Mouse (Mus musculus) thymus, postnatal 0 days (tissue): ENCODE measurements around the gene Clec2l. TPM values are rescaled to one million over a fixed set of nuclear protein-coding genes. Genes with fewer than 3 reads are reported as not detected.
A peak's percentile ranks its signal among the peaks of the same experiment; 100 is the strongest.
"Not testable (repeated sequence)": the region's sequence is repeated elsewhere in the genome, so short reads cannot be mapped to it uniquely, and the experiment has no call there.

ENCODE experiments used
- DNase-seq: peaks from one replicate; pipeline ENCODE4 v3.0.0-alpha.2; 2015; ENCODE audit warnings: low spot score
- polyA plus RNA-seq: library from polyadenylated mRNA; unstranded; fragments of >200 nt; fragmentation: Nextera tagmentation; extraction: Ambion mirVana; gene quantifications from 2 replicates; pipeline ENCODE4 v1.2.1, GENCODE M21; 2015

Gene Clec2l
- polyA plus RNA-seq, 1 experiment from 2014 or later, result 0.27 TPM

- DNase-seq, result peak; percentile 14
Observed at GRCm38 (mm10) chr6:38669580-38669979, 6.7 kb downstream of the Clec2l start.

DNA sequence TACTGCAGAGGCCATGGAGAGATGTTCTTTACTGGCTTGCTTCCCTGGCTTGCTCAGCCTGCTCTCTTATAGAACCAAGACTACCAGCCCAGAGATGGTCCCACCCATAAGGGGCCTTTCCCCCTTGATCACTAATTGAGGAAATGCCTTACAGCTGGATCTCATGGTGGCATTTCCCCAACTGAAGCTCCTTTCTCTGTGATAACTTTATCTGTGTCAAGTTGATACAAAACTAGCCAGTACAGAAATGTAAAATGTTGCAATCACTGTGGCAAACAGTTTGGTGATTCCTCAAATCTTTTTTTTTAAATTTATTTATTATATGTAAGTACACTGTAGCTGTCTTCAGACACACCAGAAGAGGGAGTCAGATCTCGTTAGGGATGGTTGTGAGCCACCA, 7.6 kb downstream of the Clec2l start:
- DNase-seq, result not testable (repeated sequence)

GRCm38 (mm10) chr6:38671270-38671669, 8.4 kb downstream of the Clec2l start:
- no peak for DNase-seq

DNA sequence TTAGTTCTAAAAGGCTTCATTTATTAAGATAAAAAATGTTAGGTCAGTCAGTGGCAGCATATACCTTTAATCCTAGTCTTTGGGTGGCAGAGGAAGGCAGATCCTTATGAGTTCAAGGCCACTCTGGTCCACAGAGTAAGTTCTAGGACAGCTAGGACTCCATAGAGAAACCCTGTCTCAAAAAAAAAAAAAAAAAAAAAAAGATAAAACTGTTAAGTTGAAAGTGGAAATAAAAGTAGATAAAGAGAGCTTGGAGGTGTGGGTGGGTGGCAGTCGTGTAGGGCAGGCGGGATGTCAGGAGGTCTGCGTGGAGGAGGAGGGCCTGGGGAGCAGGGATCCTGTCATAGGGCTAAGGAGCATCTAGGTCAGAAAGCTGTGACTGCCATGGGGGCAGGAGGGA, 9.1 kb downstream of the Clec2l start:
- no peak for DNase-seq

- DNase-seq, result no peak
Observed at GRCm38 (mm10) chr6:38676217-38676616, 13.3 kb downstream of the Clec2l start.

- no peak for DNase-seq
Observed at GRCm38 (mm10) chr6:38676723-38677122, 13.9 kb downstream of the Clec2l start.

DNA sequence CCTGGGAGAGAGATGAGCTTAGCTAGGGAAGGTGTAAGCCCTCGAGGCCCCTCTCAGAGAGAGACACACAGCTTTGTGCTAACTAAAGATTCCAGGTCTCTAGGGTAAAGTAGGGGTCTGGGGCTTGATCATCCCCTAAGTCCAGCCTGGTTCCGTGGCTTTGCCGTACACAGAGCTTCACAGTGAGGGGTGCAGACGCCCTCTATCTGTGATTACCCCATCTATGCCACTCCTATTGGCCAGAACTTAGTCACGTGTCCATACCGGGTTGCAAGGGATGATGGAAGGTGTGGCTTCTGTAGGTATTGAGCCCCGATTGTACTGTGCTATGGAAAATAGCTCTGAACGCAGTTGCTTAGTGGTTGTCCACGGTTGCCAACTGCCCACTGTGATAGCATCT, 14.8 kb downstream of the Clec2l start:
- no peak for DNase-seq

DNA sequence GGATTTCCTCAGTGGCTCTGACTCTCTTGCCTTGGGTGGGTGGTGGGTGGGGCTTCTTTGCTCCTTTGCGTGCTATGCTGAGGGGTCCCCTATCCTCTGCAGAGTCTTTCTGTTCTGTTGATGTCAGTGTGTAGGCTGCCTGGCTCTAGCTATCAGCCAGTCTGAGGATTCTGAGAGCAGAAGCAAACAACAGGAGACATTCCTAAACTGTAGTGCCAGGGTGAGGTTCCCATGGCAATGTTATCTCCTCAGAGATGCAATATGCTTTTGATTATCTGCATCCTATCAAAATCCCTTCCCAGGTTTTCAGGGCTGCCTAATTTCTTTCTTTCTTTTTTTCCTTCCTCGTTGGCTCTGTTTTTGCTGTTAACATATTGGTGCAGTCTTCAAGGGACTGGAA, 19.7 kb downstream of the Clec2l start:
- no peak for DNase-seq

GRCm38 (mm10) chr6:38687216-38687615, 24.3 kb downstream of the Clec2l start:
- peak; percentile 21 for DNase-seq

DNA sequence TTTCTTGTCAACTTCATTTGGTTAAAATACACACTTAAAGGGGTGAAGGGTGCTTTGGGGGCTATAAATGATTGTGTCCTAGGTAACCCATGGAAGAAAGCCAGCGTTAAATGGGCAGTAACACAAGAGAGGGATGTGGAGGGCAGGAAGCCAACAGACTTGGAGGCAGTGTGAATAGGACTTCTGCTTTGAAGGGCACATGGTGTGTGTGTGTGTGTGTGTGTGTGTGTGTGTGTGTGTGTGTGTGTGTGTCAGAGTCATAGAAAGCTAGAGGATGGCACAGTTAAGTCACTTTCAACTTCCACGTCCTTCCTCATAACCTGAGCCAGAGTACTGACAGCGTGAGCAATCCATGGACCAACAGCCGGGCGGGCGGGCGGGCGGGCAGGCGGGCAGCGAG, 26.0 kb downstream of the Clec2l start:
- DNase-seq, result no peak

- no peak for DNase-seq
Observed at GRCm38 (mm10) chr6:38690615-38691014, 27.7 kb downstream of the Clec2l start.

GRCm38 (mm10) chr6:38691052-38691451, 28.2 kb downstream of the Clec2l start:
- DNase-seq, result no peak

DNA sequence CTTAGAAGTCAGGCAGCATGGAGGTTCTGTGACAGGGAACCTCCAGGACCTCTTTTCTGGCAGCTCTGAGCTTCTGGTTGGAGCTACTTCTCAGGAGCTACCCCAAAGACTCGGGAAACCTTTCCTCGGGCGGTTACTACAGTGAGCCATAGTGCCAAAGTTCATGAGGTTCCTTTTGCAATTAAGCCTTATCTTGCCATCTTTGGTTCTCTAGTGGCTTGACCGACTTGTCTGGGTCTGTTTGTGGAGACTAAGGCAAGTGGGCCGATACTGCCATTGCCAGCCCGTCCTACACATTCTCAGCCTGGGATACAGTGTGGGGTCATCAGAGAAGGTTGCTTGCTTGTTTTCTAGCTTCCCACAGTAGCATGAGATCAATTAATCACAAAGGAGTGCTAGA, 29.7 kb downstream of the Clec2l start:
- DNase-seq, result no peak

DNA sequence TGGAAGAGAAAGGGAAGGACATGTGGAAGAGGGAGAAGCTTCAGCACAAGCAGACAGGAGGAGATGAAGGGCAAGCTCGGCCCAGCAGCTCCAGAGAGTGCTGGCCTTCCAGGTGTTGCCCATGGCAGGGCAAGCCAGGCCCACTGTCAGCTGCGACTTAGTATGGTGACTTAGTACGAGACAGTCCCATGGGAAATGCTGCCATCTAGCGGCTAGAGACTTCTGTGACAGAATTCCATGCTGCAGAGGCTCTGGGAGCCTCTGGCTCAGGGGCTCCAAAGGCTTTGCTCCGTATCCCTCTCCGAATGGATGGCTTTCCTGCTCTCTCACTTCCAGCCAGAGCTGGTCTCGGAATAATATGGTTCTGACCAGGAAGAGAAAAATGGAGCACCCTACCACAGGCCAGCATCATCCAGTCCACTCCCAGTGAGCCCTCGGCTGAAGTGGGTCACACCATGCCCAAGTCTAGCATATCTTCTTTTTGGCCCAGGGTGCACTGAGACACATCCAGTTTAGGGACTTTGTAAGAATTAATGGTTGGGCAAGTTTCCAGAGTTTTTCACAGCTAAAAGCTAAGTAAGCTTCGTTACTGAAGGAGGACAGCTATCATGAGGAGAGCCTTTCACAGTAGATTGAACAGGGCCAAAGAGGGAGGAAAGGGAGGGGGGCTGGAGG, 32.6 kb downstream of the Clec2l start:
- DNase-seq, result peak; percentile 59

GRCm38 (mm10) chr6:38696570-38696969, 33.7 kb downstream of the Clec2l start:
- no peak for DNase-seq

DNA sequence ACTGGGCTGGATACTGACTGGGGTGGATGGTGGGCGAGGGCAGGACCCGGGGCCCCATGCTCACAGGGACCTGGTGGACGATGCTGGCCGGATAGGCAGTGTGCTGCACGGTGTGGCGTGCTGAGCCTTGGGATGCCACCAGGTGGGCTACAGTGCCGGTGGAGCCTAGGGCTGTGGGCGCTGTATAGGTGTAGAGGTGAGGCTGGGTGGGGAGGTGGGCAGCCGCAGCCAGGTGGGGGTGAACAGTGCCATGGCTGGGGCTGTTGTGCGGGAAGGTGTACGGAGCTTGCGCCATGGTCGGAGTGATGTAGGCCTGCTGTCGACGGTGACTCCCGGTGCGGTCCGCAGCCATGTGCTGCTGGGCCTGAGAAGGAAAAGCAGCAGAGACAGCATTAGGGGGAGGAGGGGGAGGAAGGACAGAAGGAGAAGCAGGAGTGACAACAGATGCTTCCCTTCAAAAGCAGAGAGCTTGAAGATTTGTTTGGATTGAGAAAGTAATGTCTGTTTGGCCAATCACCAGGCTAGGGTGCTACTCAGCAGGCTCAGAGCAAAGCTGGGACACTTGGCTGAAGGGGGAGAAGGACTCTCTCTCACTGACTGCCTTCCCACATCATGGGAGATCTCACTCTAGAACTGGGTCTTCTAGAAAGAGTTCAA, 35.5 kb downstream of the Clec2l start:
- no peak for DNase-seq

- no peak for DNase-seq
Observed at GRCm38 (mm10) chr6:38701421-38701820, 38.6 kb downstream of the Clec2l start.

DNA sequence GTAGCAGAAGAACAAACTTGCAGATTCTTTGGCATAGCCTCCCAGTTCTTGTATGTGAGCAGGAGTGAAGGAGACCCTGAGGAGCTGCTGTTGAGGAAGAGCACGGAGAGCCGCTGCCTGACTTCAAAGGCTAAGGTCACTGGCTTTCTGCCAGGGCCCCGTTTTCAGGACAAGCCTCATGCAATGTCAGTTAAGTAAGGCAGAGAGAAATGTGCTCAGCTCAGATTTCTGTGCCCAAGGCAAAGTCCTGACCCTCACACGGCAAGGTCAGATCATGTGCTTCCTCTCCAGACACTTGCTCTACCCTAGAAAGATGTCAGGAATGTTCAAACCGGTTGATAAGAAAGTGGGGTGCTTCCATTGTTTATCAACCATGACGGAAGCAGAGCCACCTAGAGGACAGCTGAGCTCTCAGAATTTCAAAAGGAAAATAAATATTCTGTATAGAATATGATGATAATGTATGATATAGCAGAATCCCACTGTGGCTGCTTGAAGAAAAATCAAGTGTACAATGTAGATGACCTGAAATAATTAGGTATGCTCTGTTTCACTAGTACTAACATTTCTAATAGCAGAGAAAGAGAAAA, 40.0 kb downstream of the Clec2l start:
- DNase-seq, result no peak

DNA sequence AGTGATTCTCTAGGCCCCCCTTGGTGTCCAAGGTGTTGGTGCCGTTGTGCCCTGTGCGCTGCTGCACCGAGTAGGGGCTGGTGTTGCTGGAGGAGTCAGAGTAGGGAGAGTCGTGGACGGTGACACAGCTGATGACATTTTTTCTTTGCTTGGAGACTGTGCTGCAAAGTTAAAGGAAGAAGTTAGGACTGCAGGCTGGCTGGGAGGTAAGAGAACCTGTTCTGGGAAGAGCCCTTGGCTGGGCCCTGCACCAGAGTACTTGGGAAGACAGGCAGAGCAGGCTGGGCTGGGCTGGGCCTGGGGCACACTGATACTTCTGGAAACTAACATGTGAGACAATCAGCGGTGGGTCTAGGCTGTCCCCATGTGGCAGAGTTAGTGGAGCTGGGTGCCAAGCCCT, 40.7 kb downstream of the Clec2l start:
- DNase-seq, result no peak

DNA sequence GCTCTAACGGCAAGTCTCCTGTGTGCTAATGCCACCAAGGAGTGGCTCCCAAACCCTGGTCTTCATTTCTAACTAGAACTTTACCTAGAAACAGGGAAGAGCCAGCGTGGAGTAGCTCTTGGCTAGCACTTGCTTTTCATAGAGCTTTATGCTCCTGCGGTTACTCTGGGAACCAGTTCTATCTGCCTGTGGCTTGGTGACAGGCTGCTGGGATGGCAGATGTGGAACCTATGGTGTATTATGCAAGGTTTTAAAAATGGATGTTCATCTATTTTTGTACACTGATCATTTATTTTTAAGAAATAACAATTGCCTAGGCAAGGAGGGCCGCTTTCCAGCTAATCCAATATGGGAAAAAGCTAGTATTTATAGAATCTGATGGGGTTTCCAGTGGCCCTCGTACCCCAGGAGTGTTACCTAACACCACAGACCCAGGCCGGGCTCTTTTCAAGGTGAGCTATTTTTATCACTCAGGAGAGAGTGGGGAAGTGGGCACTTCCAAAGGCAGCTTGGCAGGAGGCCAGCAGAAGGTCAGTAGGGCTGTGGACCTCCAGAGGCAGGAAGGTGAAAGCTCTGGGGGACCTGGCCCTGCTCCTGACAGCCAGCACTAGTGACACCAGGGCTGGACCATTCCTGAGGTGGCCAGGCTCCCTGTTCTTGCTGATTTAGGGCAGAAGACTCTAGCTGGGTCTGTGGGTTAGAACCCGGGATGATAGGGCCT, 41.6 kb downstream of the Clec2l start:
- no peak for DNase-seq

DNA sequence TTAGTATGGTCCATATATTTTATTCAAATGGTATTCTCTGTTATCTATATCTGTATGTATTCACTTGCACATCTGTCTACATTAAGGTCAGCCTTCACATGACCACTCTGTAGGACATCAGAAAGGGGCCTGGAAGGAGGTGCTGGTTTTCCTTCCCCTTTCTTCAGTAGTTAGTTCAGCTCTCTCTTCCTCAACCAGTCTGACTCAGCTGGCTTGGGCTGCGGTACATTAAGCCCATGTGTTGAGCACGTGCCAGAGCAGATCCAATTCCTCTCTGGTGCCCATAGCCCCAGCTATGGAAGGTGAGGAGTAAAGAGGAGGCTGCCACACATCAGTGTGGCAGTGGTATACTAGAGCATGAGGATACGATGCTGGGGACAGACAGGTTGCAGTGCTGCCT, 47.6 kb downstream of the Clec2l start:
- no peak for DNase-seq
